Mouse (Mus musculus) brain, embryonic 18.5 days (tissue): ENCODE results near the gene Prkce.
A peak's percentile ranks its signal among the peaks of the same experiment; 100 is the strongest.

Experiments
- DNase-seq: peaks from one replicate; pipeline ENCODE4 v3.0.0-alpha.2; 2012; ENCODE audit warnings: low read depth, low spot score

Prkce gene

GRCm38 (mm10) chr17:86218553-86218952, 51.0 kb downstream of the Prkce start:
- DNase-seq: no peak

GRCm38 (mm10) chr17:86225488-86226186, 58.1 kb downstream of the Prkce start:
- DNase-seq: no peak

DNA sequence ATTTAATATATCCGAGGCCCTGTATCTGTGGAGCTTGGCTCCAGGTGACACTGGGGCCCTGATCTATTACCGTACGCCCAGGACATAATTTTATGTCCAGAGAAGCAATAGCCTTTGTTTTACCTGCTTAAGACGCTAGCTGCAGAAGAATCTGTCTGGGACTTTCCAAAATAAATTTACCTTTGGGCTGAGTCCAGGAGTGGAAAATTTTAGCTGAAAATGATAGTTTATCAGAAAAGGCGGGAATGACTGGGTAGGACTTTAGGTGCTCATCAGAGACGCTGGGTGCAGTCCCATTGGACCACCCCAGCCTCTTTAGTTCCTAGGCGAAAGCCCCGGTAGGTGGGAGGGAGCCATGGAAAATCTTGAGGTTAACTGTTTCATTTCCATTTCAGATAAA, 58.6 kb downstream of the Prkce start:
- DNase-seq: no peak

GRCm38 (mm10) chr17:86226635-86227034, 59.0 kb downstream of the Prkce start:
- no peak for DNase-seq

DNA sequence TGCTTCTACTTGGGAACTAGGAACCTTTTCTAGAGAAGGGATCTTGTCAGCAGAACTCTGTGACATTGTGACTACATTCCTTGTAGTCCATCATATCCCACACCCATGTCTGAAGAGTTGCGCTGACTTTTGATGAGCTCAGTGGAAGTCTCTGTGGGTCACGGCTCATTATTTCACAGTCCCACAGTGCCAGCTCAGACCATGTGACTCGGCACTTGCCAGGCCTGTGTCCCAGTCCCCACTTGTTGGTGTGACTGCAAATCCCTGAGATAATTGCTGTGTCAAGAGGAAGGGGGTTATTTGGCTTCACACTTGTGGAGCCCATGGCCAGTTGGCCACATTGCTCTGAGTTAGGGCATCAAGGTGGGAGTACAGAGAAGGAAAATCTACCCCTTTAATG, 59.8 kb downstream of the Prkce start:
- no peak for DNase-seq

GRCm38 (mm10) chr17:86228850-86229249, 61.3 kb downstream of the Prkce start:
- no peak for DNase-seq

- DNase-seq: no peak
Measured at GRCm38 (mm10) chr17:86230141-86230633, 62.6 kb downstream of the Prkce start.

- no peak for DNase-seq
Measured at GRCm38 (mm10) chr17:86231741-86232179, 64.2 kb downstream of the Prkce start.

- no peak for DNase-seq
Measured at GRCm38 (mm10) chr17:86232248-86232647, 64.7 kb downstream of the Prkce start.

DNA sequence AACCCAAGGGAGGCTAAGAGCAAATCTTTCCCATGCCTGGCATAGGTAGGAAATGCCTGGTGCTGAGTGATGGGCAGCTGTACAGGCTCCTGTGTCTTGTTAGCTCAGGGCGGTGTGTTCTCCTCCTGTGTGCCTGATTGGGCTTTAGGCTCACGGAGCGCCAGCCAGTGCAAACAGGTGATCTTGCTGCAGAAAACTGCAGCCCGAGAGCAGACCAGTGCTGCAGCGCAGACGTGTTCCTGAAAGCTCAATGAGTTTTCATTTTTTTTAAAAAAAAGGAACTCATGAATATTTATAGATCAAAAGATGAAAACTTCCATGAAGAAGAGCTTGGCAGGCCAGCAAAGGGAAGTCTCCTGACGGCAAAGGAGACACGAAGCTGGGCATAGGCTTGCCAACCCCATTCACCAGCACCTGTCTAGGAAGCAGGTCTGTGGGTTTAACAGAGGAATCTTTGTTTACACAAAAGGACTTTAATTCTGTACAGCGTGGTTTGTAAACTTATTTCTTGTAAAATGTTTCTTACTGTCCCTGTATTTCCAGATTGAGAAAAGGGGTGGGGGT, 67.1 kb downstream of the Prkce start:
- no peak for DNase-seq

DNA sequence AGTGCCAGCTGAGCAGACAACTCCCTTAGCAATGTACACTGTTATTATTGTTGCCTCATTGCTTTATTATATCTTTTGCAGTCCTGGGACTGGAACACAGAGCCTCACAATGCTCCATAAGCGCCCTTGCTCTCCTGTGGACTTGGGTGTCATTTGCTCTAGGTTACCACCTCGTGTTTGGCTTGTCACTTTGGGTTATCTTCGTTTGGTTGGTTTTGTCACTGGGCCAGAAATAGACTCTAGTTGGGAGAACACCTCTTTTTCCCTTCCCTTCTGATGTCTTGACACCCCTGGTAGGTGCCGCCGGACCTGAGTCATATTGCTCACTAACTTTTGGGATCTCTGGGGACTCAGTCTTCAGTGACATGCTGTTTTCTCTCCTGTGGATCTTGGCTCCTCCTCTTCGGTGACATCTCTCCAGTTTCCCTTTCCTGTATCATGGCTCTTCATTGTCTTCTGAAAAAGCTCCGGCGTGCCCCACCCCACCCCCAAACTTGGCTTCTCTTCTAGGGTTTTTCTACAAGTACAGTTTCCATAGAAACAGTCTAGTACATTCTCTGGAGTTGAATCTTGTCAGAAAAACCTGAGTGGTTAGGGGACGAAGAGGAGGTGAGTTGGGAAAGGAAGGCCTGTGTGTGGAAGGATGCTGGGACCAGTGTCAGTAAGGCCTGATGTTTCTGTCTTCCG, 68.6 kb downstream of the Prkce start:
- DNase-seq: no peak

- DNase-seq: no peak
Measured at GRCm38 (mm10) chr17:86236861-86237763, 69.5 kb downstream of the Prkce start.

DNA sequence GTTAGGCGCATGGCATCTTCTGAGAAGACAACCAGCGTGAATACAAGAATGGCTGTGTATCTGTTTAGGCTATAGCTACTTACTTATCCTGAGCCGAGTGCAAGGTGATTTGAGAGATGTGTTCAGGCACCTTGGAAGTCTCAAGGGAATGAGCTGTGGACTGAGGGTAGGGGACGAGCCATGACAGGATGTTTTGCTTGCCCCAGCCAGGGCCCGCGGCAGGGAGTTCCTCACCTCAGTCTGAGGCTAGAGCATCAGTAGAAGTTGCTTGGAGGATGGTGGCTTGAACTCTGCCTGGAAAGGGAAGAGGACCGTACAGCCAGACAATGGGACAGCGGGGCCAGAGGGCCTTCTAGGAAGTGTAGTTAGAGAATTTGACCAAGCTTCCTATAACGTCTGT, 74.7 kb downstream of the Prkce start:
- no peak for DNase-seq

GRCm38 (mm10) chr17:86243109-86243527, 75.5 kb downstream of the Prkce start:
- no peak for DNase-seq

DNA sequence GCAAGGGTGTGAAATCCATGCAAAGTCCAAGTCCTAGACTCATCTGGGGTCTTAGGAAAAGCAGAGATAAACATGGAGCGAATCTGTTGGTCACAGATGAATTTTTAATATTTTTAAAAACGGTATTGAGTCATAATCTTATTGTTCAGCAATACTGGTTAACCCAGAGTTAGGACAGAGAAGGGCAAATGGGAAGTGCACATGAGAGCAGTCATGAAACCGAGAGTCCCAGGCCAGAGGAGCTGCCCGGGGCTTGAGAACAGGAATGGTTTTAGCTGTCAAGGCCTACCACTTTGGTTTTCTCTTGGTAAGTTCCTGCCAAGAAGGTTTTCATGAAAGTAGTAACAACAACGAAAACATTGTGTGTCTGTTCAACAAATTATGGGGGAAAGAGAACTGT, 76.8 kb downstream of the Prkce start:
- DNase-seq: no peak

DNA sequence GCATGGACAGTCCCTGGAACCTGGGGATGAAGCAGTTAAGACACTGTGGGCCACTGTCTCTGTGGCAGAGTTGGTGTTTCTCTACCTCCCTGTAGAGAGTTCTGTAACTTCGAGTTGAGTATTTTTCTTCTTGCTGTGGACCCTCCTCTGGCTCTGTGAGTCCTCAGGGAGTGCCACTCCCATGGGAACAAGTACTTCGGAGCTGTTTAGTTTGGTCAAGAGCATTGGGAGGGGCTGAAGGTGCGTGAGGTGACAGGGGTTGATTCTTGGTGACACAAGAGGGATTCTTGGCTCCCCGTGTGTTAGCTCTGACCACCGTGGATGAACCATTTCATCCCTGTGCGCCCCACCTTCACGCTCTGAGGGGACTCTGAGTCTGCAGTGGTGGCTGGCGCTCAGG, 81.2 kb downstream of the Prkce start:
- DNase-seq: no peak

DNA sequence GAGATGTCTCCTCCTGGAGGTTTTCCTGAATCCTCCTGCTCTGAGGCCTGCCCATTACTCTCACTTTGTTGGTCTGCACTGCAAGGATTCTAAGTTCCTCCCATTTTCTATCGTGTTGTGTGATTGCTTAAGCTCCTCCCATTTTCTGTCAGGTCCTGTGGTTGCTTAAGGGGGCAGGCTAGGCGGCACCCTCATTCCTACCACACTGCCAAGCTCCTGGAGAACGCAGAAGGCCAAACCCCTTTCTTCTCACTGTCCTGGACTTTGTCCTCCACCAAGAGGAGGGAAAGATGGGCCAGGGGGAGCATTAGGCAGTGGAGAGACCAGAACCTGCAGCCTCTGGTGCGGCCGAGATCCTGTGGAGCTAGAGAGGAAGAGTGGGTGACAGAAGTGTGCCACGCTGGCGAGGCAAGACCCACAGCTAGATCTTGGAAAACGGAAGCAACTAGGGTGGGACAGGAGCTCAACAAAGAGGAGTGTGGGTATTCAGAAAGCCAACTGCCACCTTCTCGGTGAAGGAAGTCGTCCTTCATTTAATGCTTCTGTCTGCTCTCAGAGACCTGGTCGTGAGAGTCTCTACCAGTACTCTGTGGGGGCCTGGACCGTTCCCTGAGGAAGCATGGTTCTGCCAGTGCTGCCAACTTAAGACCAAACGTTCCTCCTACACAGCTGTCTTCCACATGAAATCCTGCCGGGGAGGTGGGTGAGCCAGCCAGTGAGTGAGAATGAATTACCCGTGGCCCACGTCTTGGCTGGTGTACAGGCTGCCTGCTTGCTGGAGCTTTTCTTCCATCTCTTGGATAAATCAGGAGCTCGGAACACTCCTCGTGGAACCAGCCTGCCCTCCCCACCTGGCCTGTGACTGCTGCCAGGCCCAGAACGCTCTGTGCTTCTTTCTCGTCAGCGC, 82.2 kb downstream of the Prkce start:
- no peak for DNase-seq

- DNase-seq: no peak
Measured at GRCm38 (mm10) chr17:86250406-86250905, 82.9 kb downstream of the Prkce start.

DNA sequence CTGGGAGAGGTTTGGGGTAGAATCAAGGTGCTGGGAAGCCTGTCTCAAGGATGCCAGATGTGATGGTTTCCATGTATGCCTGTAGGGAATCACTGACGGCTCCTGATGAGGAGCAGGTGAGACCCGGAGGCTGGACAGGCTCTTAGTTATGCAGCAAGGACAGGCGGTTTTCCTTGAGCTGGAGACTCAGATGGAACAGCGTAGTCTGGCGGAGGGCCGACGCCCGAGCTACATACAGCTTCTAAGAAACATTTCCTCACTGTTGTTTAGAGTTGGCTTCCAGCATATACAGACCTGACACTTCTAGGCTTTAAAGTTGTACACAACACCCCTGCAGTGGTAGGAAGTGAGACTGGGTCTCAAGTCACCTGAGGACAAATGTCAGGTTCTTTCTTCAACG, 86.3 kb downstream of the Prkce start:
- no peak for DNase-seq

- peak; percentile 72 for DNase-seq
Measured at GRCm38 (mm10) chr17:86254285-86254684, 86.7 kb downstream of the Prkce start.
